Mouse (Mus musculus): ENCODE results near the gene Ngrn. TPM values are rescaled to one million over a fixed set of nuclear protein-coding genes. Genes with fewer than 3 reads are reported as not detected.
A peak's percentile ranks its signal among the peaks of the same experiment; 100 is the strongest.

Gene Ngrn
- total RNA-seq, 2 experiments from 2014 or later, result 20.2 to 20.3 TPM

DNA sequence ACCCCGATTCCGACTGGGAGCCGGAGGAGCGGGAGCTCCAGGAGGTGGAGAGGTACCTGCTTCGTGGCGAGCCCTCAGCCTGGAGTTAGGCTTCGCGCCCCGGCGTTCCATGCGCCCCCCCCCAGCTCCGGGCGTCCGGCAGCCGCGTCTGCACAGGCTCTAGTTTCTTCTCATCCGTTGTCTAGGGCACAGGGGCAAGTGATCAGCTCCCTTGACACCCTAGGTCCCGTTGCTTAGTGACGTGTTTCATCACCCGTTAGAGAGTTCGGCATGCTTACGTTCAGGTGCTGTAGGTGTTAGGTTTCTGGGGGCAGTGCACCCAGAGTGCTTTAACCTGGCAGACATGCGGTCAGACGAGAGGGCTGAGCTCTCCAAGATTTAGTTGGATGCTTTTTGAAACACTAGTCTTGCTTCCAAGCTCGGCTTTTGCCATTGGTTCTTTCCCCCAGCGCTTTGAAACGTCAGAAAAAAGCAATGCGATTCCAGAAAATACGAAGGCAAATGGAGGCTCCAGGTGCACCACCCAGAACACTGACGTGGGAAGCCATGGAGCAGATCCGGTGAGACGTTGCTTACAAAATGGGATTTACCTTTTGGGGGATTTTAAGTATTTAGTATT, 466 bp downstream of the Ngrn start:
- DNase-seq, result no peak

DNA sequence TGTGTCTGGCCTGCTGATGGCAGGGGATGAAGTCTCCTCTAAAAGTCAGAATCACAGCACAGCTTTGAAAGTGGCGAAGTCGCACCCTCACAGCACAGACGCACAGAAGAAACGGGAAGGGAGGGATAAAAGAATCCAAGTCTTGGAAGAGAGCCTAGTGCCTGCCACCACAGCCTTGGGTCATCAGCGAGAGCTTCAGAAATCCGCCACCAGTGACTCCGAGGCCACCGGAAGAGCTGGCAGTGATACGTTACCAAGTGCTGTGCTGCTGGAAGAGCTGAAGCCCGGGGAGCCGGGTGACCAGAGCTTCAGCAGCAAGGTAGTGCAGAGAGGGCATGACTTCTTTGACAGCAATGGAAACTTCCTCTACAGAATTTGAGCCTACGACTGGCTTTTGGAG, 3.6 kb downstream of the Ngrn start:
- no peak for DNase-seq

DNA sequence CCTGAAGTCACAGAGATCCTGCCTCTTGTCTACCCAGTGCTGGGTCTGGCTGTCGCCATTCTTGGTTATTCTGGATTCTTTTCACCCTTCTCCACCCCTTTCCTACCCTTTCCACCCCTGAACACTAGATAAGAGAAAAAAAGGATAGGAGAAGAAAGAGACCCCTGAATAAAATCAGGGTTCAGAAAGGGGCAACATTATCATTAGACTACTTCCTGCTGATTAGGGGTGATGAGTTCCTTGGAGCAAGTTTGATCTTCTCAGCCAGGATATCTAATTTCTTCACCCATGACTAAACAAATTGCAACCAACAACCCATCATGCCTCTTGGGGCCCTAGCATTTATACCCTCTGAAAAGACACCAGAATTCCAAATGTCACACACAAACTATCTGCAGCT, 6.7 kb downstream of the Ngrn start:
- DNase-seq, result no peak

DNA sequence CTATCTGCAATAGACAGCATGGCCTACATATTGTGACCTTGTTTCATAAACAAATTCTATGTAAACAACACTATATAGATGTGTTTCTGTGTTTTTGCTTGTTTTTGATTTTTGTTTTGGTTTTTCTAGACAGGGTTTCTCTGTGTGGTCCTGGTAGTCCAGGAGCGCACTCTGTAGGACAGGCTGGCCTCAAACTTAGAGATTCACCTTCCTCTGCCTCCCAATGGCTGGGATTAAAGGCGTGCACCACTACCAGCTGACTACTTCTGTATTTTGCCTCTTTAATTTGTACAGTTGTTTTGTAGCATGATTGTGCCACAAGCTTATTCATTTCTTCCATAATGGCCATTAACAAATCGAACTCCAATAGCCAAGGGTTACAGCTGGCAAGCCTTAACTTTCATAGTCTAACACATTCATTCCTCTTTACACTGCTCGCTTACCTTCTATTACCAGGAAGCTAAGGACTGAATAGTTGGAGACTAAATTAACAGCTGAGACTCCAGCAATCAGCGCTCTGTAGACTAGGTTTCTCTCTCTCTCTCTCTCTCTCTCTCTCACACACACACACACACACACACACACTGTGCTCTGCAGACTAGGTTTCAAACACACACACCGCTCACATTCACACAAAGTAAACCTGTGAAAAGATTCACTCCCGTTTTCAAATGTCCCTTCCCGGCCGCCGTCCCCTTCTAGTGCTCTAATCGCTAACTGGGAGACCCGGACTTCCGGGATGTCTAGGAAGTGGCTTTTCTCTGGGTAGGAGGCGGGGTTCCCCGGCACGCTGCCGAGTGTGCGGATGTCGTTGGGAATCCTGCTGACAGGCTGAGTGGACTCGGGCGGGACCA, 8.1 kb downstream of the Ngrn start, which contains the start of gene Vps33b:
Gene Vps33b, plus strand, starts transcription at position 753 of the 854 bp plus-strand sequence.
- peak; percentile 99 for DNase-seq

DNA sequence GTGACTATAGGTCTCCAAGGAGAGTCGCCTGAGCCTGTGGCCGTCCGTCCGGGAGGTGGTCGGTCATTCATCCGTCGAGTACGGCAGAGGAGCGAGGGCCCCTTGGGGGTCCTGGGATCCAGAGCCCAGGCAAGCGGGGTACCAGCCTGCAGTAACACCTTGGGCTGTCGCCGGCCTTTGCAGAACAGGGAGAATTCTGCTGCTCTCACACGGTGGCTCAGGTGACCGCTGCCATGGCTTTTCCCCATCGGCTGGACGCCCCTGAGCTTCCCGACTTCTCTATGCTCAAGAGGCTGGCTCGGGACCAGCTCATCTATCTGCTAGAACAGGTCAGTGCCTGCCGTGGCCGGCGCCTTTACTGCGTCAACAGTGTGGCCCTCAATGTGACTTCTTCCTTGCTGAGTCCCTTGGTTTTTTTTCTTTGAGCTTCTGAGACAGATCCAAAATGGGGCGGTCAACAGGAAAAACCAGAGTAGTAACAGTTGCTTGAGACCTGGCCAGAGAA, 8.8 kb downstream of the Ngrn start:
- DNase-seq, result peak; percentile 44

DNA sequence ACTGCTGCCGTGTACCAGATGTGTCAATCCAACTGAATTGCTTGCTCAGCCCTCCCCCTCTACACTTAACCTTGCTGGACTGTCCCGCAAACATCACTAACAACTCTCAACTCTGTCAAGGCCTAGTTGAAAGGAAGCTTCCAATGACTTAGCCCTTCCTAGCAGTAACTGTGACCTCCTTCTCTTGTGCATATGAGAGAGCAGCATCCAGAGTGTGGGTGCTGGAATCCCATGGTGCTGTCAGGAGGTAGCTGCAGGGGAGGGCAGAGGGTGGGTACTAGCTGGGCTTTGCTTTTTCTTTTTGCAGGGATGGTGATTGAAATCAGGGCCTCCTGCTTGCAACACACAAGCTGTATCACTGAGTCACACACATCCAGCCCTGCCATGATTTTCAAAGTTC, 12.4 kb downstream of the Ngrn start:
- DNase-seq, result no peak

DNA sequence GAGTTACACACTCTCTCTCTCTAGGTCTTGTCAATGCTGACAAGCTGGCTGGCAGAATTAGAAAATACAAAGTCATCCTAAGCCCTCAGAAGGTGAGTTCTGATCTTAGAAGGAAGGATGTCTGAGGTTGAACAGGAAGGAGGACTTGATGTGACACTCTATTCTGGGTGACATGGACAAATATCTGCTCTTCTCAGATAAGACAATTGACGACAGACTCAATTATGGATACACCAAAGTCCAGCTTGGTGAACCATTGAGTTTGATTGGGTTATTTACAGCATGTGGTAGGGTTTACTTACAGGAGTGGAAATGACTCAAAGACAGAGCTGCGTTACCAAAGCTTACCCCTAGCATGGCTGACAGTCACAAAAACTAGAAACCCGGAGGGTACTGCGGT, 15.4 kb downstream of the Ngrn start:
- DNase-seq, result no peak

DNA sequence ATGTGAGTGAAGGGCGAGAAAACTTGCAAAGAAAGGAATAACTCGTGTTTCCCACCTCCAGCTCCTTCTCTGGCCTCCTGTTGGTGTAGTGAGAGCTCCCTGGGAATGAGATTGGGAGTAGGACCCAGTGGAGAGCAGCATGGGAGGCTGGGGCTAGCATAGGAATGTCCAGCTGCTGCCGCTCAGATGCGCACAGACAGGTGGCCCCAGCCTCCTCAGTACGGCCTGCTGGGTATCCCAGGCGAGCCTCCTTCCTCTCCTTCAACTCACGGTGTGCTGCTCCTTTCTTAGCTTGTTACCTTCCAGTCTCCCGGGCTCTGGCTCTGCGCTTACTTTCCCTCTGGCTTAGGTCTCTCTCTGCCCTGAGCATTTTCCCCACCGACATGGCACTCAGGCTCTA, 19.0 kb downstream of the Ngrn start:
- no peak for DNase-seq

DNA sequence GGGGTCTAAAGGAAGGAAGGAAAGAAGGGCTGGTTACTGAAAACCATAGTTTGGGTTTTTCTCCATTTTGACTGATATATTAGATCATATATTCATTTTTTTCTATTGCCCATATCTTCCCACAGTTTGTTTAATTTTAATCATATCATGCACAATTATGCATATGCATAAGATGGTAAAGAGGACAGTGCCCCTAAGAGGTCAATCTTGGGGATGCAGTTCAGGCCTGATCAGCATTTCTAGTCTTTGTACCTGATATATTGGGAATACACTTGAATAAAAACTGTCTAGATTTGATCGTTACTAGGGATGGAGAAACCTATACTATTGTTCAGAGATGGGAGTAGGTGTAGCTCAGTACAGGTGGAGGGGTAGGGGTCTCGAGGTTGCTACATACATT, 20.0 kb downstream of the Ngrn start:
- DNase-seq, result no peak

DNA sequence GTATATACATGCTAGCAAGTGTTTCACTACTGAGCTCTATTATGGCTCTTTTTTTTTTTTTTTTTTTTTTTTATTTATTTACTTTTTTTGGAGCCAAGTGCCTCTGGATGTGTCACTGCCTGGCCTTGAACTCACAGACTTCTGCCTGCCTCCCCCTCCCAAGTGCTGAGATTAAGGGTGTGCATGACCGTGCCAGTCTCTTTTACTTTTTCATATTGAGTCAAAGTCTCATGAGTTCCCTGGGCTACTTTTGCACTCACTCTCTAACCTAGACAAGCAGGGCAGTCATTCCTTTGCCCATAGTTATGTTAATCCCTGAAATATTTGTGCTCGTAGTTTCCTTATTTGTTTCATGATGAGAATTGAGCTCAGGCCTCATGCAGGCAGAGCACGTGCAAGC, 20.6 kb downstream of the Ngrn start:
- DNase-seq, result no peak

DNA sequence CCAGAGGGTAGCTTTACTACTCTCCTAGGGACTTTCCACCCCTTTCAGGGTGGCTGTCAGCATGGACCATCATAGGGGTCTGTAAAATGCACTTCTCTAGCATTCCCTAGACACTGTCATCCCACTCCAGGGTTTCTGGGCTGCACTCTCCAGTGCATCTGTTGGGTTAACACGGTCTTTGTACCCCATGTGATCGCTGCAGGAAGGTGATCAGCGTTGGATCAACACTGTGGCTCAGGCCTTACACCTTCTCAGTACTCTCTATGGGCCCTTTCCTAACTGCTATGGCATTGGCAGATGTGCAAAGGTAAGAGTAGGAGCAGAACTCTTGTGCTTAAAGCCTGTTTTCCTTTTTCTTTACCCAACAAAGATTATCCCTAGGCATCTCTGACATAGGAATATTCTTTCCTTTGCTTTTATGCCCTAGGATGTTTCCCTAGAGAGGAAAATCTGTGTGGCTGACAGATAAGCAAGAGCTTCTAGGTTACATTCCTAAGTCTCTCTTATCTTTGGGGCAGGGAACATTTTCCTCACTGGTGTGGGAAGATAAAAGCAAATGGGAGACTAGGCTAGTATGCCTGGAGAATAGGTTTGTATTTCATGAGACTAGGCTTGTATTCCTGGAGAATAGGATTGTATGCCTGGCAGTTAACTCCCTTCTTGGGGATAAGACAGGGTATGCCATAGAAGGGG, 22.4 kb downstream of the Ngrn start:
- DNase-seq, result no peak

DNA sequence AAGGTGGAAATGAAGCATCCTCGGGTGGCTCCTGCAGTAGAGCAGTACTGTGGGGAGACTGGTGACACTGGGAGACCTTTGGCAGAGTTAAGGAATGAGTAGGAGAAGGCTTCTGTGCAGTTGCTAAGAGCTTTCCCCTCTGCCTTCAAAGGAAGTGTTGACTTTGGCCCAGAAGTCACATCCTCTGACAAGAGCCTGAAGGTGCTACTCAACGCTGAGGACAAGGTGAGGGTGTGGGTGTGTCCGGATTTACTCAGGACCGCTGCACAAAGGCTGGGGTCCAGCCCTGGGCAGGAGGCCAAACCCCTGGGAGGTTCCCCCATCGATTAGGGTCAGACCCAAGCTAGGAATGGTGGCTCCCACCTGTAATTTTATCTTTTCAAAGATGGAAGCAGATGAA, 23.4 kb downstream of the Ngrn start:
- no peak for DNase-seq

DNA sequence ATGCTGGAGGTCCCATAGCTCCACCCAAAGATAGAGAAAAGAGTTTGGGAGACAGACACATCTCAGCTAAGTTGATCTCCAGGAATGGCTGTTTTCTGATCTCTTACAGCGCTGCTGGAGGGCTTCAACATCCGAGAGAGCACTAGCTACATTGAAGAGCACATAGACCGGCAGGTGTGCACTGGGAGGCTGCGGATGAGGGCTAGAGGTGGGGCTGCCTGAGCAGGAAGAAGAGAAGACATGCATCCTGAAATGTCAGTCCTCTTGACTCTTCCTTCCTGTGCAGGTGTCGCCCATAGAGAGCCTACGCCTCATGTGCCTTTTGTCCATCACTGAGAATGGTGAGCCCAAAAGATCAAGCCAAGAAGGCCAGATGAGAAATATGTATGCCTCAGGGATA, 24.7 kb downstream of the Ngrn start:
- DNase-seq, result no peak

DNA sequence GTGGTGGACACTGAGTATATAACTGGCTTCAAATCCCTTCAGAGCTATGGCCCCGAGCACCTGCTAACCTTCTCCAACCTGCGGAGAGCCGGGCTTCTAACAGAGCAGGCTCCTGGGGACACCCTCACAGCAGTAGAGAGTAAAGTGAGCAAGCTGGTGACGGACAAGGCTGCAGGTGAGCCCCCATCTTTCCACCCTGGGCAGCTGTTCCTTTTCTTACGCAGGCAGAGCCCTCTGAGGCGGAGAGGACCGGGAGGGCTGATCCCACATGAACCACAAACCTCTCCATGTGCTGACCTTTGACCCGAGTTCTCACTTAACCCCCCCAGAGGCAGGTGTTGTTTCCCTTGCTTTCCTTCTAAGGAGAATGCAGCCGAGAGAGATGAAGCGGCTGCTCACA, 26.7 kb downstream of the Ngrn start:
- no peak for DNase-seq

DNA sequence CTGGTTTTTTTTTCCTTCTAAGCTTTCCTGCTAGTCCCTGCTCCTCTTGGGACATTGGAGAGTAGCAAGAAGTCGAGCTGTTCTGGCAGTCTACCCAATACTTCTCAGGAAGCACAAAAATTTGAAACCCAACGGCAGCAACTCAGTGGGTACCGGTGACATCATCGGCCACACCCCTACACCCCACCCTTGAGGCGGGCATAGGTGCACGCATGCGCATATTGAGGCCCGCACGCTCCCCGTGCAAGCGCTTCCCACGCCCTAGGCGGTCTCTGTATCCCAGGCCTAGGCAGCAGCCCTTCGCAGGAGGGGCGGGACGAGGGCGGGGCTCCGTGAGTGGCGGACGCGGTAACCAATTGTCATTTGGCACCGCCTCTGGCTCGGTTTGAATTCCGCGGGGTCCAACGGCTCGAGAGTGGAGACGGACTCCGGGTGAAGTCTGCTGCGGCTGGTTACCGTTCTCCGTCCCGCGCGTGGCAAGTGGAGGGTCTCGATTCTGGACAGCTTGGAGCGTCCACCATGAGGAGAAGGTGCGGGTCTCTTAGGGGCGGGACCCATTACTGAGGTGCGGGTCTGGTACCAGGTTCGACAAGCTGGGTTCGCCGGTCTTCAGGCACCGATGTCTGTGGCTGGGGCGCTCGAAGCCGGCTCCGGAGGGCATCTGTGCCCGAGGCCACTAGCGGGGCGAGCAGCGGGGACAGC, 33.2 kb downstream of the Ngrn start, which contains the start of gene Prc1:
Gene Prc1, plus strand, starts transcription at position 389 of the 702 bp plus-strand sequence.
- peak; percentile 95 for DNase-seq

DNA sequence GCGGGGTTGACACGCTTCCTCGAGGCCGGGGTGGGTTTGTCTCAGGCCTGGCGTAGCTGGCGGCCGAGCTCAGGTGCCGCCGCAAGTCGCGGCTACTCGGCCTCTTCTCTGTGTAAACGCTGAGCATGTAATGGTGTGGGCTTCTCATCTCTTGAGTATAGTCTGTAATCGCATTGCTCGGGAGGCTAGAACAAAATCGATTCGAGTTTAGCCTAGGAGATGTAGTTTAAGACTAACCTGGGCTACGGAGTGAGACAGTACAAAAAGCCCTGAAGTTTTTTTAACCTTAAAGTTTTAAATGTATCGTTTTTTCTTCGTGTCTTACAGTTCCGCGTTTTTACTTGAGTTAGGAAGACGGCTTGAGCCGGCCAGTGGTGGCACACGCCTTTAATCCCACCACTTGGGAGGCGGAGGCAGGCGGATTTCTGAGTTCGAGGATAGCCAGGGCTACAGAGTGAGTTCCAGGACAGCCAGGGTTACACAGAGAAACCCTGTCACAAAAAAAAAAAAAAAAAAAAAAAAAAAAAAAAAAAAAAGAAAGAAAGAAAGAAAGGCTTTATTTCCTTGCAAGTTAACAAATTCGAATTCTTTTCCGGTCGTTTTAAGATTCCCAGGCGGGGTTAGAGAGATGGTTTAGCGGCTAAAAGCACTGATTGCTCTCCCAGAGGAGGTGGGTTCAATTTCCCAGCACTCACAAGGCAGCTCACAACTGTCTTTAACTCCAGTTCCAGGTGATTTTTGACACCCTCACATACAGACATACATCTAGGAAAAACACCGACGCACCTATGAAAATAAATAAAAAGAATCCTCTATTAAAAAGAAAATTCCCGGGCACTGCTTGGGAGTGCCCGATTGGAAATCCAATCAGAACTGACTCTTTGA, 34.0 kb downstream of the Ngrn start:
- DNase-seq, result no peak

DNA sequence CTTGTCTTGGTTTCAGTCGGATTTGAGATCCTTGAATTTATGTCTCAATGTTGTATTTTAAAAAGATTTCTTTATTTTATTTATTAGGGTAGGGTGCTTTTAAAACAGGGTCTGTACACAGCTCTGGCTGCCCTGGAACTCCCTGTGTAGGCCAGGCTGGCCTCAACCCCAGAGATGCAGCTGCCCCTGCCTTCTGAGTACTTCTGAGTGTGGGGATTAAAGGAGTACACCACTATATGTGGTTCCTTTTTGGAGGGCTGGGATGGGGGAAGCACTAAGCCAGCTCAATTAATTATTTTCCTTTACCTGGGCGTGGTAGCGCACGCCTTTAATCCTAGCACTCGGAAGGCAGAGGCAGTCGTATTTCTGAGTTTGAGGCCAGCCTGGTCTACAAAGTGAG, 35.4 kb downstream of the Ngrn start:
- no peak for DNase-seq

DNA sequence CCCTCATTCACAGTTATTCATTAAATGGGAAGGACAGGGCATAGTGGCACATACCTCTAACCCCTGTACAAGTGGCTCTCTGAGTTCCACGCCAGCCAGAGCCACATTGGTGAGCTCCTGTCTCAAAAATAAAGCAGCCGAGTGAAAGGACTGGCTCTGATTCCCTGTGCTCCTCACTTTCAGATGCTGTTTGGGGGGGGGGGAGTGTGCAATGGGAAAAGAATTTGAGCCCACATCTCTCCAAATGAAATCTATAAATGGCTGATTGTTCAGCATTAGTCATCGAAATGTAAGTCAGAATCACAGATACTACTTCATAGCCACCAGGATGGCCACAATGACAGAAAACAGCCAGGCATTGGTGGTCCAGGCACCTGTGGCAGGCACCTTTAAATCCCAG, 36.0 kb downstream of the Ngrn start:
- DNase-seq, result no peak

DNA sequence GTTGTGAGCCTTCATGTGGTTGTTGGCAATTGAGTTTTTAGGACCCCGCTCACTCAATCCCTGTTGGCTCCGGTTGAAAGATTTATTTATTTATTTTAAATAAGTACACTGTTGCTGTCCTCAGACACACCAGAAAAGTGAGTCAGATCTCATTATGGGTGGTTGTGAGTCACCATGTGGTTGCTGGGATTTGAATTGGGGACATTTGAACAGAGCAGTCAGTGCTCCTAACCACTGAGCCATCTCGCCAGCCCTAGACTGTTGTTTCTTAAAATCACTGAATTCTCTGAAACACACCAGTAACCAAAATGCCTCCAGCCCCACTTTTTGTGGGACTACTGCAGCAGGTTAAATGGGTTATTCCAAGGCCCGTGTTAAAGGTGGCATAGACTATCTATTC, 37.7 kb downstream of the Ngrn start:
- no peak for DNase-seq

DNA sequence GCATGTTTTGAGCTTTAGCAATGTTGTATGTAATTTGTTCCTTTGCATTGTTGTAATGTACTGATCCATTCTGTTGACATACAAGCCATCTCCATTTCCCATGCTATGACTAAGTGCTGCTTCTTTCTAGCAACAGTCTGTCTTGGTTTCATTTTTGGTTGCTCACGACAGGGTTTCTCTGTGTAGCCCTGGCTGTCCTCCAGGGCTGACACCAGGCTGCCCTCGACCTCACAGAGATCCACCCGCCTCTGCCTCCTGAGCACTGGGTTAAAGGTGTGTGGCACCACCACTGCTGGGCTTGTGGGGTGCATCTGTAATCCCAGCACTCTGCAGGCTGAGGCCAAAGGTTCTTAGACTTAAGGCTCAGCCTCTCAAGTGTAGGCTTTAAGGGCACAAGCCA, 38.6 kb downstream of the Ngrn start:
- DNase-seq, result no peak

DNA sequence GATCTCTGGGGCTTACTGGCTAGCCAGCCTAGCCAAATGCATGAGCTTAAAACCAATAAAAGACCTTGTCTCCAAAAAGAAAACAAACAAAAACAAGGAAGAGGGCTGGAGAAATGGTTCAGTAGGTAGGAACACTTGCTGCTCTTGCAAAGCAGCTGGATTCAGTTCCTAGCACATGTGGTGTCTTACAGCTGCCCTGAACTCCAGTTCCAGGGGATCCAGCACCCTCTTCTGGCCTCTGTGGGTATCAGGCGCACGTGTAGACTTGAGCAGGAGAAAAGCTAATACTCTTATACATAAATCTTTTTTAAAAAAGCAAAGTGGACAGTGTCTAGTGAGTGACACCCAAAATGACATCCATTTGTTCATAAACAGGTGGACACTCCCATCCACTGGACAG, 40.5 kb downstream of the Ngrn start:
- DNase-seq, result no peak
